Mouse (Mus musculus) erythroid progenitor cell, adult 5-6 weeks (primary cell): ENCODE measurements around the gene Syce2. TPM values are rescaled to one million over a fixed set of nuclear protein-coding genes. Genes with fewer than 3 reads are reported as not detected.
A peak's percentile ranks its signal among the peaks of the same experiment; 100 is the strongest.
"Not testable (repeated sequence)": the region's sequence is repeated elsewhere in the genome, so short reads cannot be mapped to it uniquely, and the experiment has no call there.

Experiments
- ATAC-seq: replicated peaks from 2 replicates; pipeline ENCODE4 v1.8.0; 2016; ENCODE audit warnings: moderate number of reproducible peaks, mild to moderate bottlenecking, moderate TSS enrichment, inconsistent platforms; ENCODE audit not compliant: poor library complexity, low FRiP score, severe bottlenecking
- total RNA-seq, 2 experiments: library from RNA; stranded (forward) in 1 of 2; stranded (reverse) in 1 of 2; fragments of 150-400 nt in 1 of 2; fragments of 186-747, 209-891 nt in 1 of 2; gene quantifications; 2 replicates each; pipeline versions ENCODE4 v1.2.3 to v1.2.4; 2015 to 2017; ENCODE audit warnings: low replicate concordance in 2 of 2

Syce2 gene
- total RNA-seq, 2 experiments from 2014 or later = 9.2 to 133 TPM

- ATAC-seq = peak; percentile 95
These were observed 21.8 kb downstream of the Syce2 start, which contains the start of gene Gcdh for GRCm38 (mm10) chr8:84893709-84894134. Gene Gcdh (minus strand): TSS chr8:84893921.

GRCm38 (mm10) chr8:84895963-84896362 lies 24.1 kb downstream of the Syce2 start:
- ATAC-seq = no peak

DNA sequence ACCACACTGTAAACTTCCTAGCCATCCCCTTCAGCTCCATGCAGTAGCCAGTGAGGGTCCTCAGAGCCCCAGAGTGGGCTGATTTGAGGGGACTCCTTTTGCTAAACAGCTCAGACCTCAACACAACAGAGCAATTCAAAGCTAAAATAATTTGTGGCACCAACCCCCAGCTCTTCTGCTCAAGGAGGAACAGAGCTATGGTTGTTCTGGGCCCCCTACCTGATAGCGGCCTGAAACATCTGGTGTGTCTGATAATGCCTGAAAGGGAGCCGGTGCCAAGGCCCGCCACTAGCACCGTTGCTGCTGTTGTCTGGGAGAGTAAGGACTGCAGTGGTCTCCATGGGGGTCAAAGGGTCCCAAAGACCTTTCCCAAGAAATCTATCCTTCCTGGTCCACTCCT lies 29.2 kb downstream of the Syce2 start:
- ATAC-seq = peak; percentile 78

- peak; percentile 75 for ATAC-seq
These were observed 29.8 kb downstream of the Syce2 start, which contains the start of gene Klf1 for GRCm38 (mm10) chr8:84901752-84902151. Gene Klf1 (plus strand): TSS chr8:84901928.

- no peak for ATAC-seq
These were observed 30.5 kb downstream of the Syce2 start for GRCm38 (mm10) chr8:84902367-84902919.

DNA sequence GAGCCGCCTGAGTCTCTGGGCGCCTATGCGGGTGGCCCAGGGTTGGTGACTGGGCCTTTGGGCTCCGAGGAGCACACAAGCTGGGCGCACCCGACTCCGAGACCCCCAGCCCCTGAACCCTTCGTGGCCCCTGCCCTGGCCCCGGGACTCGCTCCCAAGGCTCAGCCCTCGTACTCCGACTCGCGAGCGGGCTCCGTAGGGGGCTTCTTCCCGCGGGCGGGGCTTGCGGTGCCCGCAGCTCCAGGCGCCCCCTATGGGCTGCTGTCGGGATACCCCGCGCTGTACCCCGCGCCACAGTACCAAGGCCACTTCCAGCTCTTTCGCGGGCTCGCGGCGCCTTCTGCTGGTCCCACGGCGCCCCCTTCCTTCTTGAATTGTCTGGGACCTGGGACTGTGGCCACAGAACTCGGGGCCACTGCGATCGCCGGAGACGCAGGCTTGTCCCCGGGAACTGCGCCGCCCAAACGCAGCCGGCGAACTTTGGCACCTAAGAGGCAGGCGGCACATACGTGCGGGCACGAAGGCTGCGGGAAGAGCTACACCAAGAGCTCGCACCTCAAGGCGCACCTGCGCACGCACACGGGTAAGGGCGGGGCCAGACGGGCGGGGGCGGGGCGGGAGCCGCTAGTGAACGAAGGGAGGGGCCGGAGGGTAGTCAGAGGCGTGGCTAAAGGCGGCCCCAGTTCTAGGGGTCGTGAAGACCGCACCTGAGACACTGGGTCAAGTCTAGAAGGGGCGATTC lies 31.2 kb downstream of the Syce2 start:
- peak; percentile 64 for ATAC-seq

GRCm38 (mm10) chr8:84904351-84904750 lies 32.4 kb downstream of the Syce2 start:
- no peak for ATAC-seq

GRCm38 (mm10) chr8:84907037-84907436 lies 35.1 kb downstream of the Syce2 start:
- ATAC-seq = no peak

GRCm38 (mm10) chr8:84907493-84907892 lies 35.6 kb downstream of the Syce2 start:
- ATAC-seq = no peak

GRCm38 (mm10) chr8:84907979-84908378 lies 36.1 kb downstream of the Syce2 start:
- ATAC-seq = not testable (repeated sequence)

DNA sequence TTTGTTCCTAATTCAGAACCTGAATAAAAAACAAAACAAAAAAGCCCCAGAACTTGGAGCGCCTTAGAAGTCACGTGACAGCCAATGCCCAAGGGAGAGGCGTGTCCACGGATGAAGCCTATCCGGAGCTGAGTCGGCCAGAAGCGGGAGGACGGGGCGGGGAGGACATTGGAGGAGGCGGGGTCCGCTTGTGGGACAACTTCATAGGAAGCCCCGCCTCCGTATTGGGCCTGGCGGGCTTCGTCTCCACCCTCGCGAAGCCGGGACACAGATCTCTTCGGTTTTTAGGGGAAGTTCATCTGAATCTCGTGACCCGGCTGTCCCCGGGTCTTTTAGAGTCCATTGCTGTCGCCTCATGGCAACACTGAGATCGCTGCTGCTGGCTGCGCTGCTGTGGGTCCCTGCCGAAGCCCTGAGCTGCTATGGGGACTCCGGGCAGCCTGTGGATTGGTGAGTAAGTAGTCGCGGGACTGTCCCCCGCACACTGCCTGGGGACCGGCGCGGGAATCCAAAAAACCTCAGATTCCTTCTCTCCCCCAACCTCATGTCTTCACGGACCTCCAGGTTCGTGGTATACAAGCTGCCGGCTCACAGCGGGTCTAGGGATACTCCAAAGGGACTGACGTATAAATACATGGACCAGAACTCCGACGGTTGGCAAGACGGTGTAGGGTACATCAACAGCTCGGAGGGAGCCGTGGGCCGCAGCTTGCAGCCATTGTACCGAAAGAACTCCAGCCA lies 36.7 kb downstream of the Syce2 start, which contains the start of gene Dnase2a:
TSS of gene Dnase2a (plus strand) at position 140 of the 741 bp plus-strand sequence.
- peak; percentile 84 for ATAC-seq

DNA sequence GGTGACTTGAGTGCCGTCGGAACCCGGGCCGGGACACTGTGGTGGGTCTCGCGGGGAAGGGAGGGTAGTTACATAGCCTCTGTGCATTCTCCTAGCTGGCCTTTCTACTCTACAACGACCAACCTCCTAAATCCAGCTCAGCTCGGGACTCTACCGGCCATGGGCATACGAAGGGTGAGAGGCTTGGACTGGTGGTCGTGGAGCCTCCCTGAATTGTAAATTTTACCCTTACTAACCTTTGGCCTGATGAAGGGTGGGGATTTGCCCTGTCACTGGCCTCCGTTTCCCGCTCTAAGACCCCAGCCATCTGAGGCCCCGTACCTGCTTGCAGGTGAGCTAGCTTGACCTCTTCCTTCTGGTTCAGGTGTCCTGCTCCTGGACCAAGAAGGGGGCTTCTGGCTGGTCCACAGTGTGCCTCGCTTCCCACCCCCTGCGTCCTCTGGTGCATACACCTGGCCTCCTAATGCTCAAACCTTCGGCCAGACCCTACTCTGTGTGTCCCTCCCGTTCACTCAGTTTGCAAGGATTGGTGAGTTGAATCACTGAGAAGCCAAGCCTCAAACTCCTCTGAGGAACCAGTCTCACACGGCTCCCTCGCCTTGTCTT lies 37.4 kb downstream of the Syce2 start:
- no peak for ATAC-seq

GRCm38 (mm10) chr8:84909949-84910348 lies 38.0 kb downstream of the Syce2 start:
- peak; percentile 46 for ATAC-seq

DNA sequence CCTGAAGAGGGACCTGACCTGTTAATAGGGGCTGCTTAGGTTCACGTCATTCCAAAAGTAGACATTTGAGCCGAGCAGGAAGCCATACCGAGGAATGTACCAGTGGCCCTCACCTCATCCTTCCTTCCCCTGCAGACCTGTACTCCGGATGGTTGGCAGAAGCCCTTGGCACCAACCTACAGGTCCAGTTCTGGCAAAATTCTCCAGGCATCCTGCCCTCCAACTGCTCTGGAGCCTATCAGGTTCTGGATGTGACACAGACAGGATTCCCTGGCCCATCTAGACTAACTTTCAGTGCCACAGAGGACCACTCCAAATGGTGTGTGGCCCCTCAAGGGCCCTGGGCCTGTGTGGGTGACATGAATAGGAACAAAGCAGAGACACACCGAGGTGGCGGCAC lies 38.6 kb downstream of the Syce2 start:
- ATAC-seq = no peak

DNA sequence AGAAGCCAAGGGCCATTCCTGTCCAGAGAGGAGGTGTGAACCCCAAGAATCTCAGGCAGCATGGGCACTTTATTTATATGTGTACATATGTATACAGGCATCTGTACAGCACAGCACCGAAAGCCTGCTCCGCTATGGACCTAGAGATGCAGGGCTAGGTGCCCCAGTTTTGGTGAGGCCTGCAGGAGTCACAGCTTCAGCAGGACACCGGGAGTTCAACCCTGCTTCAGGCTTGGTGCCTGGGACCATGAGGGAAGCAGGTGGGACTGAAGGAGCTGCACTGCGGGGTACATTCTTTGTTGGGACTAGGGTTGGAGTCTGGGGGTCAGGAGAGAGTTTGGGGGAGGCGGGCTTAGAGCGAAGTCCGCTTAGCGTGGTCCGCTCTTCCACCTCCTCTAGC lies 39.9 kb downstream of the Syce2 start:
- no peak for ATAC-seq

- ATAC-seq = no peak
These were observed 40.5 kb downstream of the Syce2 start for GRCm38 (mm10) chr8:84912391-84912790.

DNA sequence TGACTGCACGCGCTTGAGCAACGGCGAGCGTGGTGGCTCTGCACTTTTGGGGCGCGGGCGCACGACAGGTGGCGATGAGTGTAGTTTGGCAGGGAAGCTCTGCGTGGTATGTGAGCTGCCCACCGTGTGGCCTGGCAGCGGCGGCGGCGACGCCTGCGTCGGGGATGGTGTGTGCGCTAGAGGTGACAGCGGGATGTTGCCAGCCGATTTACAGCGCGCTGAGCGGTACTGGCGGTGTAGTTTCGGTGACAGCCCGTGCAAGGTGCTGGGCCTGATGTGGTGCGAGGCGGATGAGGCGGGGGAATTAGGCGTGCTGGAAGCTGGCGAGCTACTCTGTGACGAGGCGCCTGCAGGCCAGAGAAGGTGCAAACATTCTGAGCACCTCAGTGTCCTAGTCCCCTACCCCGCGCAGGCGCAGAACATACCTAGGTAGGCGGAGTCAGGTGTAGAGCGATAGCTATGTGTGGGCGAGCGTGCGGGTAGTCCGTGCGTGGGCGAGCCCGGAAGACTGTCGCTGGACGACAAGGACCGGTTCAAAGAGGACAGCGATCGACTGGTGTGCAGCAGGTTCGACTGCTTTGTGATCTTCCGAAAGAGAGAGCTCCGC lies 41.1 kb downstream of the Syce2 start:
- ATAC-seq = peak; percentile 57

- no peak for ATAC-seq
These were observed 41.6 kb downstream of the Syce2 start for GRCm38 (mm10) chr8:84913502-84913900.

DNA sequence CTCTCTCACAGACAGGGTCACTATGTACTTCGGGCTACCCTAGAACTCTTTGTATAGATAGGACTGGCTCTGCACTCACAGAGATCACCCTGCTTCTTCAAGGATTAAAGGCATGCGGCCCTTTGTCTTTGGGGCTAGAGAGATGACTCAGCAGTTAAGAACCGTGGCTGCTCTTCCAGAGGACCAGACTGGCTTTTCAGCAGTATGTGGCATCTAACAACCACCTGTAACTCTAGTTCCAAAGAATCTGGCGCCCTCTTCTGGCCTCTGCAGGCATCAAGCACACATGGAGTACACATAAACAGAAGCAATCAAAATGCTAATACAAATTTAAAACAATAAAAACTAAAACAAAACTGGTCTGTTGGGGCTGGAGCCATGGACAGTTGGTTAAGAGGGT lies 42.0 kb downstream of the Syce2 start:
- ATAC-seq = peak; percentile 39

- no peak for ATAC-seq
These were observed 43.4 kb downstream of the Syce2 start for GRCm38 (mm10) chr8:84915269-84915668.
